Mouse (Mus musculus): ENCODE results near the gene Gm14296.
"Not testable (repeated sequence)": the region's sequence is repeated elsewhere in the genome, so short reads cannot be mapped to it uniquely, and the experiment has no call there.

The Gm14296 gene

GRCm38 (mm10) chr2:176927709-176928108 lies at the start of gene Gm14296:
Gm14296 (minus strand) TSS chr2:176927809.
- DNase-seq, result not testable (repeated sequence)

- not testable (repeated sequence) for DNase-seq
Observed at GRCm38 (mm10) chr2:176905464-176905863, 22.1 kb downstream of the Gm14296 start.

Data from cerebellum, adult 11 months (tissue).